Mouse (Mus musculus) kidney, adult 9 months (tissue): ENCODE measurements around the gene Ear10.
"Not testable (repeated sequence)": the region's sequence is repeated elsewhere in the genome, so short reads cannot be mapped to it uniquely, and the experiment has no call there.

Source experiments
- DNase-seq: peaks from one replicate; pipeline ENCODE4 v3.0.0; 2022

Gene Ear10

DNA sequence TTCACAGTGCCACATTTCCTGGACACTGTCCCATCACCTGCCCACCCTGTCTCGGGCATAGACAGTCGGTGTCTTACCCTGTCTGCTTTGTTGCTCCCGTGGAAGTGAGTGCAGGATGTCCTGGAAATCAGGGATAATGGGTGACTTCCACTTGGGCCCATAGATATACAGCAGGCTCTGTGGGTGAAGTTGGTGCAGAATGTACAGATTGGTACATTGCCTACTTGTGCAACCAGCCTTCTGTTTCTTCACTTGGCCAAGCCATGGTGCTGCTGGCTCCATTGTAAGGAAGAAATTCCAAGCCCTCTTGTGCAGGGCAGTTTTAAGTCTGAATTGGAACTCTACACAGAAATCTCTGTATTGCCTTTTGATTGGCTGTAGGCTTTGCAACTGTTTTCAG is at the start of gene Ear10:
Gene Ear10, minus strand, starts transcription at position 101 of the 400 bp plus-strand sequence.
- DNase-seq, result not testable (repeated sequence)

DNA sequence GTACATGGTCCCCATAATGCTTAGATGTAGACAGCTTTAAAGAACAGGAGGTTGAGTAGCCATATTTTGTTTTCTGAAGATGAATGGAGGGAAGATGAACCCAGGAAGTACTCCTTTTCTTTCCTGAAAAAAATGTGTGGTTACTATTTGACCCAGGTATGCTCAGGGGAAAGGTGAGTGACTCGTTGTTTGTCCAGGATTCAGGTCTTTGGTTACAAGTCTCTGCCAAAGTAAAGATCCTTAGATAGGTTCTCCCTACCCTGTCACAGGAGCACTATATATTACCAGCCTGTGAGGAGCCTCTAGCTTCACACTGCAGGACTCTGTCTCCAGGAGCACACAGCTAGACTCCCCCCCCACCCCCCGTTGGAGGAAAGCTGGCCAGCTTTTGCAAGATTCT is 33.4 kb upstream of the Ear10 start, which contains the start of gene Ang5:
Gene Ang5, plus strand, starts transcription at position 301 of the 400 bp plus-strand sequence.
- not testable (repeated sequence) for DNase-seq

DNA sequence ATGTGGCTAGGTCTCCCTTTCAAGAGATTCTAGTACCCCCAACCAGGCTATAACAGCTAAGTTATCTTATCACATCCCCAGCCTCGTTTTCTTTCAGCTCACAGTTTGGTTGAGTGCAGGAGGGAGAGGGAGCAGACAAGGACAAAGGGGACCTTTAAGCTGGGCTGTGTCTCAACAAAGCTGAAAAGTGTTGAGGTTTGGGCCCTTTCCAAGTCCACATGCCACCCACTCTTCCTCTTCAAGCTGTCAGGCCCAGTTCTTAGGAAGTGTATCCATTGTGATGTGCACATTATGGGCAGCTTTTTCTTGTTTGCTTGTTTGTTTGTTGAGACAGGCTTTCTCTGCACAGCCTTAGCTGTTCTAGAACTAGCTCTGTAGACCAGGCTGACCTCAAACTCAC is 31.7 kb upstream of the Ear10 start:
- DNase-seq, result not testable (repeated sequence)

DNA sequence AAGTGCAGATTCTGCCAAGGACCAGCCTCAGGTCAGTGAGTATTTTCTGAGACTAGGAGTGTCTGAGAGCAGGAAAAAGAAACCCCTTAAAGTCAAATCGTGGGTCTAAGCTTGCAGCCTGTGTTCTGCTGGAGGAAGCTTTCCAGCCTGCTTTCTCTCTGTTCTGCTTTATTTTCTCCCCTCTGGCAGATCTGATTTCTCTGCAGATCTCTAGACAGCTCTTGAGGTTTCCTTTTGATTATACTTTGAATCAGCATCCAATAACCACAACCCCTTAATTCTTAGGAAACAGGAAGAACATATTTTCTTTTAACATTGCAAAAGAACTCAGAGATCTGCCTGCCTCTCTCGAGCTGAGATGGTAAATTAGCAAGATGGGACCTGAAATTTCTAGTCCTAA is 30.0 kb upstream of the Ear10 start:
- not testable (repeated sequence) for DNase-seq

DNA sequence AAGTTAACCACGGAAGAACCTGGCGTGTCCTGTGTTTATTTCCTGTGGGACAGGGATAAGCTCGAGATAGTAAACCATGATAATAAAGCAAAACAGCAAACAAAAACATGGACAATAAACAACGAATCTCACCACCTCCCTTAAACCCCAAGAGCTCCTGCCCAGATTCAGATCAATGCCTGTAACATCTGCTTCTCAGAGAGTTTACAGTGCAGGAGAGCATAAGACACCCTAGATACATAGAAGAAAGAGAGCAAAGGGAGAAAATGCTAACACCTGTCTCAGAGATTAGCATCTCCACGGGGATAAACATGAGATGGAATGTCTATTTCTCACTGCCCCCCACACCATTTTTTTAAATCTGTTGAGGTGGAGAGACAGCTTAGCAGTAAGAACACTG is 10.0 kb upstream of the Ear10 start:
- DNase-seq, result not testable (repeated sequence)

DNA sequence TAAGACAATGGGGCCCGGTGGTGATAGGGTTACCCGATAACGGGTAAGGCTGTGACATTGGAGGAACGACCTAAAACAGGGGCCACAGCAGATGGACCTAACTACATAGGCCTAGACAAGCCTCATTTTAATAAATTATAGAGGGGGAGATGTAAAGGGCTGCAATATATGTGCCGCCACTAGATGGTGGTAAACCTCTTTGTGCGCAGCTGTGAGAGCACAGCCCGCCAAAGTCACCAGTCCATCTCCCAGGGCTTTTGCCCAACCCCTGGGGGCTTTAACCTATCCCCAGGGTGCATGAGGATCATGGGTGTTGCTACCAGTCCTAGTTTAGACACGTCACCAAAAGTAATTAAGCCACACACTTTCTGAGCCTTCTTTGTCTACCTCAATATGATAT is 9.6 kb upstream of the Ear10 start:
- peak; percentile 40 for DNase-seq

DNA sequence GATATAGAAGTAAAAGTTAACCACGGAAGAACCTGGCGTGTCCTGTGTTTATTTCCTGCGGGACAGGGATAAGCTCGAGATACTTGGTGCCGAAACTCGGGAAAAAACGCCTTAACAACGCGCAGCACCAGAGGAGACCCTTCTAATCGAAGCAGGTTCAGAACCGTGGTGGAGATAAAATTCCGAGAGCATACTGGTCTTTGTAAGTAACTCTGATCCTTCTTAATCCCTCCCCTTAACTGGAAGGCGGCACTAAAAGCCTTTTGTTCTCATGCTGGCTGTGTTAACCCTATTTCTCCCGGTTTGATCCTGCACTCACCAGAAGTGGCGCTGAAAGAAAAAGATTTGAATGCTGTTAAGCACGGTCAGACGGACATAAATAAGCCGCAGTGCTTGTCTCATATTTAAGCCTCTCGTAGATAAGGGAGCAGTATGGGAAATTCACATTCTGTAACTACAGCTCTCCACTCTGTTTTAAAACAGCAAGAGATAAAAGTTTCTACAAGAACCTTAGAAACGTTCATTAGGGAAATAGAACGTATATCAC is 2.1 kb upstream of the Ear10 start:
- DNase-seq, result not testable (repeated sequence)

DNA sequence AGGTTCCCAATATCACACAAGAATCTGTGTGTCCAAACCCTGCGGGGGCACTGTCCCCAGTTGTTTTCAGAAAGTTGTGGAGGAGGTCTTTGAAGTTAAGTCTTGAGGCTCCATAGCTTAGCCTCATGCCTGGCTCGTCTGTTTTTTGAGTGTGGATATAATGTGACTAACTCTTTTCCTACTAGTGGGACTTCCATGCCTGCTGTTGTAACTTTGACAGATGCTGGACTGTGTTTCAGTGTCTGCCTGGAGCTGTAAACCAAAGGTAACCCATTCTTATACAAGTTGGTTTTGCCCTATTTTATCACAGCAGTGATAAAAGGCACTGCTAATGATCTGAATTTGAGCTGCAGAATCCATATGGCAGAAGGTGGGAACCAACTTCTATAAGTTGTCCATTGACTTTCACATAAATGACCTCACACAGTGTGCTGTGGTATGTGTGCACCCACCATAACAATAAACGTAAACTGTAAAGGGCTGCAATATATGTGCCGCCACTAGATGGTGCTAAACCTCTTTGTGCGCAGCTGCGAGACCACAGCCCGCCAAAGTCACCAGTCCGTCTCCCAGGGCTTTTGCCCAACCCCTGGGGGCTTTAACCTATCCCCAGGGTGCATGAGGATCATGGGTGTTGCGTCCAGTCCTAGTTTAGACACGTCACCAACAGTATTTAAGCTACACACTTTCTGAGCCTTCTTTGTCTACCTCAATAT is 1.5 kb upstream of the Ear10 start, which contains the start of gene Gm8113:
Gene Gm8113, plus strand, starts transcription at position 703 of the 716 bp plus-strand sequence.
- peak; percentile 55 for DNase-seq

DNA sequence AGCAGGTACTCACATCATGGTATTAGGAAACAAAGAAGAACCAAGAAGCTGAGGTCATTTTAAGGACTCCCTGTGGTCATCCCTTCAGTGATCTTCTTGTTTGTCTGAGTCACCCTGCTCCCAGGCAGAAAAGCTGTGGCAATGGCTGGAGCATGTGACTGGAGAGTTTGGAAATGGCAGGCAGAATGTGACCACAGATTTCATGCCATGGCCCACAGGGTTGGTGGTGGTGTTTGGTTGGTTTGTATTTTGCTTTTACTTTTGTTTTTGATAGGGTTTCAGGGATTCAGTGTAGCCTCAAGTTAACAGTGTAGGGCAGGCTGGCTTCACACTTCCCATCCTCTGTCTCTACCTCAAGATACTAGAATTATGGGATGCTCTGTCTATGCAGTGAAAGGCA is 5.1 kb downstream of the Ear10 start:
- DNase-seq, result not testable (repeated sequence)

DNA sequence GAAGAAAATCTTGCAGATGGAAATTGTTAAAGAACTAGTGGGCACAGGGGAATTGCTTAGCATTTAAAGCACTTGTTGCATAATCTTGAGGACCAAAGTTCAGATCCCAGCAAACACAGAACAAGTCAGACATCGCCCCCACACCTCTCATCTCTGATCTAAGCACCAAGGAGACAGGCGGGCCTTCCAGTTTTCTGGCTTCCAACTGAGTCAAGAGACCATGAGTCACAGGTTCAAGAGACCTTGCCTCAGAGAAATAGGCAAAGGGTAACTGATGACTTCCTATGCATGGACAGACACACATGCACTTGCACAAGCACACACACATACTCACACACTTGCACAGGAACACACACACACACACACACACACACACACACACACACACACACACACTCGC is 24.8 kb downstream of the Ear10 start:
- not testable (repeated sequence) for DNase-seq

DNA sequence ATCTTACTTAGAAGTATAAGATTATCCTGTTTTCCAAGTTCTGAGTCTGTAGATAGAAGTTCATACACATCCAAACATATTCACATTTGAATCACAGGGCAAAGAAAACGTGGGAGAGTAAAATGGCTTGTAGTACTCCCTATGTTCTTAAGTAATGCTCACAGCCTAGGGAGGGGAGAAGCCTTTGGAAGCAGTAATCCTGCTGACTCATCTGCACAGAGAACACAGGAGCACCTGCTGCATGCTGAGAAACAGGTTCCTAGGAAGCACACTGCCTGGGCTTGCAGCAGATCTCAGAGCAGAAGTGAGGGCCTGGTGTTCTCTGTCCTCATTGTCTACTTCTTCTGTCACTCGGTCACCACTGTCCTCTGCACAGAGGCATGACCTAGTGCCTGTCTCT is 28.0 kb downstream of the Ear10 start:
- not testable (repeated sequence) for DNase-seq

DNA sequence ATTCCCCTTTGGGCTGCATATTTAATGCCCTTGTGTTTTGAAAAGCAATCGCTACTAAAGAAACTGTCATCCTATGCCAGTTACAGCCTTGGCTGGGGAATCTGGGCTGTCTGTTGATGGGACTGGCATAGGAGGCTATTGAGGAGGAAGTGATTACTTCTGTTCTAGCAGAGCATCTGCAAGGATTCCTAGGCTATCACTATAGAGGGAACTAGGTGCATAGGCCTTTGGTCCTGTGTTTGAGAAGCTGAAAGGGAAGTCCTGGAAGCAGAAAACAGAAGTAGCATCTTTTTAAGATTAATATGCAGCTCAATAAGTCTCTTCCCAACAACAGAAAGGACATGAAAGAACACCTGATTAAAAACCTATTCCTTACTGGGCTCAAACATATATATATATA is 32.1 kb downstream of the Ear10 start:
- DNase-seq, result not testable (repeated sequence)

DNA sequence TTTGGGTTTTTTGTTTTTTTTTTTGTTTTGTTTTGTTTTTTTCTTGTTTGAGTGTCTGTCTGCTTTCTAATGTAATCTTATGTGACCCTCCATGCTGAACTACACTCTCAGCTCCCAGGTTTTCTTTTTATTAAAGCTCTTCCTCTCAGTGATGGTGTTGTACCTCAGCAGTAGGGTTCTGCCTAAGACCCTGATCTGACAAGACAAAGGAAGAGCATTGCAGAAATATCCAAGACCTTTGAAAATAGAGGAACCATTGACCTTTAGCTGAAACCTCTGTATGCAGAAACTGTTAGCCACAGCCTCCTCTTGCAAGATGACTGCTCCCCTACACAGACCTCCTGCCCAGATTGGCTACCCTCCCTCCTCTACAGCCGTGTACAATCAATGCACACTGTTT is 37.1 kb downstream of the Ear10 start:
- not testable (repeated sequence) for DNase-seq

DNA sequence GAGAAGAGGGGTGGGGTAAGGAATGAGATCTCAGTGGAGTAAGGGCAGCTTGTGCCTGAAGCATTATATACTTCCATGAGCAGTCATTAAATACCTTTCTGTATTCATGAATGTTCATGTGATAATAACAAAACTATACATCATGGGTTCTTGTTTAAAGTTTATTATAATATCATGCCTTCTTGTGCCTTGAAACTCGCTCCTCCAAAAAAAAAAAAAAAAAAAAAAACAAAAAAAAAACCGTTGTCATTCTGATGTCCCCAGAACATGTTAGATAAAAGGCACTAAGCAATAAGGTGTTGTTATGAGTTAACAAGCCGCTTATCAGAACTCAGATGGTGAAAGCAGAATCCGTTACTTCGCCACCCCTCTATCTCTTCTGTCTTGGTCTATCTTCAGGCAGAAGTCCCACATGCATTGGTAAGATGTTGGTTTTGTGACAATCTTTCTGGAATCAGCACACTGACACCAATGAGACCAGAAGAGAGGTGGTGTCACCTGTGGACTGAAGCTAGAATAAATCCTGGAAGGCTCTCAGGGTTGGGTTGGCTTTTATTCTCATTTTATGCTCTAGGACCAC is 43.3 kb downstream of the Ear10 start:
- not testable (repeated sequence) for DNase-seq

DNA sequence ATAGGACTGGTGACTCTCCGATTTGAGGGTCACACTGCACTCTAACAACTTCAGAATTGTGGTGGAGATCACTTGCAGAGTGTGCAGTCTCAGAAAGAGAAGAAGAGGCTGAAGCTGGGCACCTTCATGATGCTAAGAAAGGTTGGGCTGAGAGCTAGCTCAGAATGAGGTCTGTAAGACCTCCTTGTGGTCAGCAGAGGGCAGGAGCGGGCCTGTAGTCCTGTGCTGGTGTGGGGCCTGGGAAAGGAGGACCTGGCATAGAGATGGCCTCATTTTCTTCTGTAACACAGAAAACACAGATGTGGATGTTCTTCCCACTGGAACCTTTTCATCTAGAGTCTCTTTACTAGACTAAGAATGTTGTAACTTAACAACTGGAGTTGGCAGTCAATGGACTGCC is 45.6 kb downstream of the Ear10 start:
- not testable (repeated sequence) for DNase-seq

DNA sequence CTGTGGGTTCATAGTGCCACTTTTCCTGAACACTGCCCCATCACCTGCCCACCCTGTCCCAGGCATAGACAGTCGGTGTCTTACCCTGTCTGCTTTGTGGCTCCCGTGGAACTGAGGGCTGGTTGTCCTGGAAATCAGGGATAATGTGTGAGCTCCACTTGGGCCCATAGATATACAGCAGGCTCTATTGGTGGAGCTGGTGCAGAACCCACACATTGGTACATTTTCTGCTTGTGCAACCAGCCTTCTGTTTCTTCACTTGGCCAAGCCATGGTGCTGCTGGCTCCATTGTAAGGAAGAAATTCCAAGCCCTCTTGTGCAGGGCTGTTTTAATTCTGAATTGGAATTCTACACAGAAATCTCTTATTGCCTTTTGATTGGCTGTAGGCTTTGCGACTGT is 47.9 kb downstream of the Ear10 start, which contains the start of gene Ear1:
Gene Ear1, minus strand, starts transcription at position 101 of the 400 bp plus-strand sequence.
- DNase-seq, result not testable (repeated sequence)

DNA sequence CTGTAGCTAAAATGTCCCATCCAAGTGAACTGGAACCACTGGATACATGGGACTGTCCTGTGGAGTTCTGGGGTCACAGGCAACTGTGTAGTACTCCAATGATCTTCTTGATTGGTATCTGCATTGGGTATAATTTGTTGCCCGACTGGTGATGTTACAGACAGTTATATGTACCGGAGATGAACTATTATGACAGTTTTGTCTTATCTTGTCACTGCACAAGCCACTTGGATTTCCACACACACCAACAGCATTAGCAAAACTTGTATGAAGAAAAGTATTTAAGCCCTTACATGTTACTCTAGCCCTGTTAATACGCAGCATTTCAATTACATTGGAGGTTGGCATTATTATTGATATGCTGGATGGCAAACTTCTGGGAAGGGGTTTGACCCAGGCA is 48.5 kb downstream of the Ear10 start:
- not testable (repeated sequence) for DNase-seq
